Mouse (Mus musculus) lung, adult 2 months (tissue): ENCODE data around the gene Mindy2.

ENCODE experiments used
- CTCF ChIP-seq: fragments of 200-500 bp; IDR thresholded peaks from 2 replicates; pipeline ENCODE4 v1.5.1; 2011; ENCODE audit warnings: mild to moderate bottlenecking, low read length, control low read depth; ENCODE audit not compliant: insufficient read depth
- POLR2A ChIP-seq: fragments of 200-500 bp; IDR thresholded peaks from 2 replicates; pipeline ENCODE4 v1.6.1; 2011; ENCODE audit warnings: low read depth, mild to moderate bottlenecking, control low read depth, low read length, borderline replicate concordance; ENCODE audit errors: extremely low read depth

DNA sequence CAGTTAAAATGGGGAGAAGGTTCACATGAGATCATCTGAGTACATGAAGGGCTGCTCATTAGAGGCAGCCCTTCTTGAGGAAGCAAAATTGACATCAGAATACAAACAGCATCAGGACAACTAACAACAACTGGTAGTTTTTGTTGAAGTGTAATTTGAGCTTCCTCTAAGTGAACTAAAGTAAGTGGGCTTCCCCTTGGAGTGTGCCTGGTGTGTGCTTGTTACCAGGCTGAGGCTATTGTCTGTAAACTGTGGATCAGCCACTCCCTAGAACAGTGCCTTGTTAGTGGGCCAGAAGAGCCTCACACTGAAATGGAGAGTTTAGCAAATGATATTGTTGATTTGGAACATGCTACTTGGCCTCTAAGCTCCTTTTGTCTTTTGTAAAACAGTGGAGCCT lies 101.5 kb downstream of the Mindy2 start:
- TF ChIP-seq POLR2A (no peak), CTCF (no peak)
